Mouse (Mus musculus): ENCODE results near the gene Fignl1.

Gene Fignl1

DNA sequence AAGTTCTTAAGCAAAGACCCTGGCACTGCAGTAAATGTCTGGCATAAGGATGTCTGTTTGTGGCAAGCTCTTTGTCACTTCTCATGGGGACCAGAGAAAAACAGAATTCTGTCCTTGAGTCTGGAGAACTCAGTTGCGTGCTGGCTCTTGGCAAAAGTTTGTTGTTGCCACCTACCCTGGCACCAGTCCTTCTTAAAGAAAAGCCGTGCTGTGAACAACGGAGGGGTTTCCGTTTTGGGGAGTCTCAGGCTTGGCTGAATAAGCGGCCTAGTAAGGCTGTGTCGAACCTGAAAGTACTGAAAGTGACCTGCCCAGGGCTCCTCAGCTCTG is 24.0 kb upstream of the Fignl1 start:
- DNase-seq (ENCODE audit: extremely low read depth, low read depth) = no peak

DNA sequence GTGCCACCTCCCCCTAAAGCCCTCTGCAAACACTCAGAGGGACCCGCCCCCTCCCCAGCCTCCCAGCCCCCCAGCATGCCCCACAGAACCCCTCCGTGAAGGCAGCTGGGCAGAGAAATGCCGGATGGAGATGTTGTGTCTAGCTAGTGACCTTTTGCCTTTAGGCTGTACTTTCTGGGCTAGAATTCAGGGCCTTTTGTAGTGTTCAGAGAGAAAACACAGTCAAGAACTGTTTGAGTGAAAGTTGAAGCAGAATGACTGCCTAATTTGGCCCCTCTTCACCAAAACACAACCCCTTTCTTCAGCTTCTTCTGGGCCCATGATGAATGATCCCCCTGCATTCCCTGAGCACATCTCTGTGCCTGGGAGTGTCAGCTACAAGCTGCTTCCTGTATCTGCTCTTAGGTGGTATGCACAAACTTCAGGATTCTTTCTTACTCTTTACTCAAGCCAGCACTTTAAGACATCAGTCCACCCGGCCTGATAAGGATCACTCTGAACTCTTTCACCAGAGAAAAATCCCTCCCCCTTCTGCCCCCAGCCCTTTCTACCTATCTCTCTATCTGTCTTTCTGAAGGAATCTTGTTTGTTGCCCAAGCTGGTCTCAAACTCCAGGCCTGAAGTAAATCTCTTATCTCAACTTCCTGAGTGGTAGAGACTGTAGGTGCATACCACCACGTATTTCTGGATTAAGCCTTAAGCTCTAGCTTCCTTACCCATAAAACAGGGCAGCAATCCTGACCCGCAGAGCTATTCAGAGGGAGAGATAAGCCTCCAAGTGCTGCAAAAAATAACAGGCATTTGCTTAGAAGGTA is 23.4 kb upstream of the Fignl1 start:
- no peak for DNase-seq (ENCODE audit: extremely low read depth, low read depth)

DNA sequence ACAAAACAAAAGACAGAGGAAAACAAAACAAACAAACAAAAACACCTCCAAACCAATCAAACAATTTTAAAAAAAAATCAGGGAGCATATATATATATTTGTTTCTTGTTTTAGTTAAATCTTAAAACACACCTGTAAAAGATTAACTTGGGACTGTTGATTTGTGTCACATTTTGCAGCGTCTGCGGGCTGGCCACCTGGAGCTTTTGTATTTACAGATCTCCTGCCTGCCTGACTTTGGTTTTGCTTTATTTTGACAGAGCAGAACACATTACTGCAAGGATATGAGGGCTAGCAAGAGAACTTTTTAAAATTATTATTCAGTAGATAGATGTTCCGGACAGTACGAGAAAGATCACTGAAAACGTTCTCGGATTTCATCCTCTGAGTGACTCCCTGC is 22.8 kb upstream of the Fignl1 start:
- no peak for DNase-seq (ENCODE audit: extremely low read depth, low read depth)

DNA sequence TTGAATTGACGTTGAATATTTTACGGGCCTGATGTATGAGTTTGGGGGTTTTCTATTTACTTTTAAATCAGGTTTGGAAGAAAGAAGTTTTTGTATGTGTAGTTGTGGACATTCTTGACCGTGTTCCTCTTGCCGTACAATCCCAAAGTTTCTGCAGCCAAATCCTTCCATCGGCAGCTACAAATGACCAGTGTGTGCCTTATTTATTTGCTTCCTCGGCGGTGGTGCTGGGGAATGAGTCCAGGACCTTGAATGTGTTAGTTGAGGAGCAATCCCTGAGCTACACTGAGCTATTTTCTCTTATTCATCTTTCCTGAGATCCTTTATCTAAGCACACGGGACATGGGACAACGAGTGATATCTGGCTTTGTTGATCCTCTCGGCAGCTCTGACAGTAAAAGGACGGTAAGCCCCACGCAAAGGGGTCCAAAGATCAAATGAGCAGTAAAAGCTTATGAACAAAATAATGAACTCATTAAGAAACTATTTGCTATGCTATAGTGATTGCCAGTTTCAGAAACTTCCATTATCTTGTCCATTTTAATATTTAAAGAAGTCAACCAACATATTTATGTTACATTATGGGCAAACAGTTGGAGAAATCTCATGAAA is 22.2 kb upstream of the Fignl1 start:
- DNase-seq (ENCODE audit: extremely low read depth, low read depth) = no peak

DNA sequence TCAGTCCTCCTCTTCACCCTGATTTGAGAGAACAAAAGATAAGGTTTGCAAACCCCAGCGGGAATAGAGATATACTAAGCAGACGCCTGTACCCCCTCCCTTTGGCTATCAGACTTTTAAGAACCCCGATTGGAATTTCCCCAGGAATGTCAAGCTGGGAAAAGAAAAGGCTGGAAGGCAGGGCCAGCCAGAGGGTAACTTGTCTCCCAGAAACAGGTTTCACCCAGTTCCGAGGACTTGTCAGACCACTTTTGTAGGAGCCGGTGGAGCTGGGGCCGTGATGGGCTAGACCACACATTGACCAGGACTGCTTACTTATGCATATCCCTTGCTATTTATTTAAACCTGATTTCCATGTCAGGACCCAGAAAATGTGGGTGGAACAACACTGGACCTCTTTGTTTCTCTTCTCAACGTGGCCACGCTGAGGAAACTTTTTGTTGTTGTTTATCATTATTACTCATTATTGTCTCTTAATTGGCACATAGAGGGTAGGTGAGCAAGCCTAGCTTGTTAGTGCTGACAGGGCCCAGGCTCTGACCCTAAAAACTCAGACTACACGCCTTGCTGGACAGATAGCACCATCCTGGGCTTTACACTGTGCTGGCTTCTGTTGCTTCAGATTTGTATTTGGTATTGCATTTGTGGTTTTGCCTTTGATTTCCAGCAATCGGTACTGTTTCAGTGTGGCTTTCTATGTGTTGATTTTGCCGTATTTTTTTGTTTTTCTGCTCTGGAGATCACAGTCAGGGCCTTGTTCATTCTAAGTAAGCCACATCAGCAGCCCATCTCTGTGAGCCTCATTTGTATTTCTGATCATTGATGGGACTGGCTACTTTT is 20.6 kb upstream of the Fignl1 start:
- DNase-seq (ENCODE audit: extremely low read depth, low read depth) = no peak

DNA sequence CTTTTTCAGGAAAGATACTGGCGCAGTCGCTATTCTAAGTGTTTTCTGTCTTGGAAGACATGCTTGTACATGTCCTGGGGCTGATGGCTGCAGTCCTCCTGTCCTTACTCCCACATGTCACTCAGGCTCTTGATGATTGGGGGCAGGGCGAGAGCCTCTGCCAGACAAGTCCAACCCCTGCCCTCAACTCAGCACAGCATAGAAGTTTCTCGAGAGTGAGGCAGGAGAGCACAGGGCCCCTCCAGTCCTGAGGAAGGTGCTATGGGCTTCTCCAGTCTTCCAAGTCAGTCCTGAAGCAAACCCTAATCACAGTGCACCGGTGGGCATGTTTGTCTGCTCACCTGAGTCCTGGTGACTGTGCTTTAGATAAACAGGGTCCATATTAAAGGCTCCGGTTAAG is 20.0 kb upstream of the Fignl1 start:
- DNase-seq (ENCODE audit: extremely low read depth, low read depth) = no peak

DNA sequence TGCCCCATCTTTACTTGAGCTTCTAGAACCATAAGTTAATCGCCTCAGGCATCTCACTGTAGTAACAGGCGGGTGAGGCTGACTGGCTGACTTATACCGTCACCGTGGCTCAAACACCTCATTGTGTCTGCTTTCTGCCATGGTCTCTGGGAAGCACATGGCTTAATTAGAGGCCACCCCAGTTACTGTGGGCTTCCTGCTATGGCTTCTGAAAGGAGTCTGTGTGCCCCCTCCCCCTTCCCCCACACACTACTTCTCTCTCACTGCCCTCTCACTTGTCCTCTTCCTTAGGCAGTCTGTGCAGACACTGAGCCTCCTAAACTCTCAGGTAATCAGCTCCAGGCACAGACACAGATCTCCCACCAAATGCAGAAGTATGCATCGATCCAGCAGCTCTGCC is 19.5 kb upstream of the Fignl1 start:
- DNase-seq (ENCODE audit: extremely low read depth, low read depth) = no peak

DNA sequence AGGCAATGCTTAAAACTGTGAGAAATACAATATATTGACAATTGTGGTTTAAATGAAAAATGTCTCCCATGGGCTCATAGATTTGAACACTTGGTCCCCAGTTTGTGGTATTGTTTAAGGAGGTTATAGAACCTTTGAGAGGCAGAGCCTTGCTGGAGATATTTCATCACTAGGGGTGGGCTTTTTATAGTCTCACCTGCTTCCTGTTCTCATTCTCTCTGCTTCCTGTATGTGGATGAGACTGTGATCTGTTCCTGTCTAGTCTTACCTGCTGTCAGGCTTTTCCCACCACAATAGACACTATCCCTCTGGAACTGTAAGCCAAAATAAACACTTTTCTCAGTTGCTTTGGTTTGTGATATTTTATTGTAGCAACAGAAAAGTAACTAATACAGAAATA is 17.7 kb upstream of the Fignl1 start:
- no peak for DNase-seq (ENCODE audit: extremely low read depth, low read depth)

DNA sequence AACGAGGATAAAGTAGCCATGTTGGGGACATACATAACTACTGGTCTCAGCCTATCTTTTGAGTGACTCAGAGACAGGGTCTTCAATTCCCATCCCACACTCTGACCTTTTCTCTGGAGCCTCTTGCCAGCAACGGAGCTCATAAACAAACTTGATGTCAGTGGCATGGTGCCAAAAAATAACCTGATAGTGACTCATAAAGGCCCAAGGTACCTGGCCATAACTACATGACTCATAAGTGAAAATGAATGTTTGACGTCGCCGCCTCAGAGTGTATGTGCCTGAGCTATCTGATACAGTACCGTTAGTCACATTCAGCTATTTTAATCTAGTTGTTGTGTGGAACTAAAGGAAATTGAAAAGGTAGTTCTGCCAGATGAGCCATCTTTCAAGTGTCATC is 16.9 kb upstream of the Fignl1 start:
- no peak for DNase-seq (ENCODE audit: extremely low read depth, low read depth)

DNA sequence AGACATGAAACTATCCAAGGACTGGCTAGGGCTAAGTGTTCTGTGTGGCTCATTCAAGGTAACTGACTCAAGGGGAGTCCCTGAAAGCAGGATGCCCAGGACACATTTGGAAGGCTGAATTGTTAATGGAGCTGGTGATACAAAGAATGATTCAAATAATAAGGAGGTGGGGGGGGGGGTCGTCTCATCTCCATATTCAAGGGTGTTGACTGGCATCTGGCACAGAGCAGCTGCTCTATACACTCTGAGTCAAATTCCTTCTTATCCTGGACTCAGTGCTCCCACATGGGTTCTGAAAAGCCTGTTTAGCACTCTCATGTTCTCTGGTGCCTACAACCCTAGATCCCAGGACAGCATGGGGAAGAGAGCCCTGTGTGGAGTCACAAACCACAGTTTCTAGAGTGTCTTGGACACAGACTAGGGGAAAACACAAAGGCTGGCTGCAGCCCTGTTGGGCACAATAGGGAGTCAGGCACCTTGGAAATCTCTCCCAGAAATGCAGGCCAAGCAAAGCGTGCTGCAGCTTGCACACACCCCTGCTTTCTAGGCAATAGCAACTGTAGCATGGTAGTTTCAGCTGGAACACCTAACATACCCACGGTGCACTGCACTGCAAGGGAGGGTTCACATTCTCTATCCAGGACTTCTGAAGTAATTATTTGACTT is 16.3 kb upstream of the Fignl1 start:
- no peak for DNase-seq (ENCODE audit: extremely low read depth, low read depth)

DNA sequence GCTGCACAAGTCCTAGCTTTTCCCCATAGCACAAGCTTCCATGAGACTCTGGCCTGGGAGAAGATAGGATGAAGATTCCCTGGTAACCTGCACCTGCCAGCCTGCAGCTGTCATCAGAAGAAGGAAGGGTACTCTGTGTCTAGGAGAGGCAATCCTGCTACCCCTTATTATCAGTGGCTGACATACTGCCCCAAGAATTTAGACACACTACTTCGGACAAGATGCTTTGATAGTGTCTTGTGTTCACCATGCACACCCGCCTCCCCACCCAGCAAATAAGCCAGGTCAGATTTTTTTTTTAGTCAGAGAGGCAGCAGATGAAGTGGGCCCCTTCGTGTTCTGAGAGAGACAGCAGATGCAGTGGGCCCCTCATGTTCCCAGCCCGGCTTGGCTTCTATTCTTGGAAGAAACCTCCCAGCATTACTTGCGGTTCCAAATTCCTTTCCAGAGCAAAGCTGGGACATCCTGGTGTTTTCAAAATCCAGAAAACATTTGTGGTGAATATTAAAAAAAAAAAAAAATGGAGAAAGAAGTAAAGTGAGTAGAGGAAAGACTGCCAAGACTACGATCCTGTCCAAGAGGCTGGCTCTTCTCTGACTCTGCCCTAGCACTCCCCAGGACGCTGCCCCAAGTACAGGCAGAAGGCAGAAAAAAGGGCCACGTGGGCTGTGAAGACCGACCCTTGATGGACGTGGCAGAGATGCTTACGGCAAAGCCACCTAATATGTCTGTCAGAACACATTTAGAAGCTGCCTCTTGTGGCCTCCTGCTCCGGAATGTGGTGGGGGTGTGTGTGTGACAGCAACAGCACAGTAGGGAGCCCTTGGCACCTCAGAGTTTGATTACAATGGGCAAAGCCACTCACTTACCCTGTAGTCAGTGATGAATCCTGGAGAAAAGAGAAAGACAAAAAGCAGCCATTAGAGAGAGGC is 15.5 kb upstream of the Fignl1 start:
- DNase-seq (ENCODE audit: extremely low read depth, low read depth) = no peak

DNA sequence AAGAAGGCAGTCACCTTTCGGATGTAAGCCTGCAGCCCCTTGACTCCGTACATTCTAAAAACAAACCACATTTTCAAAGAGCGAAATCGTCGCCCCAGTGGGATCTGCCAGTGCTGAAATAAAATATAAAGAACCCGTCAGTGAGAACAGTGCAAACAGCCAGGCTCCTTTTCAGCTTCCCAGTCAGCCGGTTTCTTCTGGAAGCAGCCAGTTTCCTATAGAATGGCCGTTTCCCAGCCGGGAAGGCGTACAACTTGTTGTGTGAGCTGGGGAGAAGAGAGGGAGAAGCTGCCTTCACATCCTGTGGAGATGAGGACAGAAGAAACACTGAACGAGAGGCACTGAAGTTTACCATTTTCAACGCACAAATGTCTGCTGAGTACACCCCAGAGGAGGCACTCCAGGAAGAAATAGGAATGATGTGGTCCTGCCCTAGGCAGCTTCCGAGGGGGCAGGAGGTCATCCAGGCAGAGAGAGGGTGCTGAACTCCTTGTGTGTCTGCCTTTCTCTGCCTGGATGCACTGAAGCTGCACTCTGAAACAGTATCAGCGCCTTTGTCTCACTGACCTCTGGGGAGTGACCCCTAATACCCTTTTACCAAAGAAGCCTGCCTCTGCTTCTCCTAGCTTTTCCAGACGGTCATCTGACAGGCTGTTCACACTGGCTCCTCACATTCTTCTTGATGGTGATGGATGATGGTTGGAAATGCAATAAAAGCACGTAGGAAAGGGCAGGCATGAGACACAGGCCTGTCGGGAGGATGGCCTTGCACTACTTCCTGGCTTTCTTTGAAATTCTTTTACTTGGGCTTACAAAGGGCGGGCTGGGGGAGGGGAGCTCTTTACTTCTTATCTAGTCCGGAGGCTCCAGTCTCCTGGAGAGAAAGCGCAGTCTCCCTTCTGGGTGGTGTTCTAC is 13.7 kb upstream of the Fignl1 start:
- no peak for DNase-seq (ENCODE audit: extremely low read depth, low read depth)

DNA sequence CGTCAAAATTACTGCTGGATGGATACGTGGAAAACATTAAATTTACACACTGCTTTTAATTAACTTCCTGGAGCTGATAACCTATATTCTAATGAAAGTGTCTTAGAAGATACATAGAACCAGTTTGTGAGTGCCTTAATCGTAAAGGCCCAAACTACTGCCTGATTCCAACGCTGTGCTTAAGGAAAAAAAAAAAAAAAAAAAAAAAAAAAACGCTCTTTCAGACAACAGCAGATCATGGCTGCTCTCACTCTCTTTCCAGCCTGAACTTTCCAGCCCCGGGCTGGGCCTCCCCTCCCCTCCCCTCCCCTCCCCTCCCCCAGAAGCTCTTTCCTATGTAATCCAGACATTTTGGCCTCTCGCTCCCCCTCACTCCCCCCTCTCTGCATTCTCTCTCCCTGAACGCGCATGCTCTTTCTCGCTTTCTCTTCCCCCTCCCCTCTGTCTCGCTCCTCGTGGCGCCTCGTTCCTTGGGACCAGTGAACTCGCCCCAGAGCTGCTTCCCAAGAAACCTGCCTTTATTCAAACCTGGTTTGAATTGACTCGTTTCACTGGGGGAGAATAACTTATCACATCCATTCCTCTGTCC is 12.7 kb upstream of the Fignl1 start:
- DNase-seq (ENCODE audit: extremely low read depth, low read depth) = no peak

DNA sequence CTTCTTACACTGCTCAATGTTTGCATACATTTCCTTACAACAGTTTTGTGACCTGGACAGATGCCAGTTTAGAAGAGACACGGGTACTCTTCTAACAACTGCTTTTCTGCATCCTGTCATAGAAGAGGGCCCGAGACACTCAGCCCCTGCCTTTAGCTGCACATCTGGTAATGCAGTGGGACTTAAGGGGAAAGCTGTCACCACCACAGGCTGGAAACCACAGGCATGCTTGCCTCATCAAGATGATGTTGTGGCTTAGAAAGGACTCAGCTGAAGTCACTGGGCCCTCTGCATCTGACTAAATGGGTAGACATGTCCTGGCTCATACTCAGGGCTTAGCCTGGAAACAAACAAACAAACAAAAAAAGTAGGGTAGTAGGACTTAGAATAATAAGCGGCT is 12.0 kb upstream of the Fignl1 start:
- no peak for DNase-seq (ENCODE audit: extremely low read depth, low read depth)

DNA sequence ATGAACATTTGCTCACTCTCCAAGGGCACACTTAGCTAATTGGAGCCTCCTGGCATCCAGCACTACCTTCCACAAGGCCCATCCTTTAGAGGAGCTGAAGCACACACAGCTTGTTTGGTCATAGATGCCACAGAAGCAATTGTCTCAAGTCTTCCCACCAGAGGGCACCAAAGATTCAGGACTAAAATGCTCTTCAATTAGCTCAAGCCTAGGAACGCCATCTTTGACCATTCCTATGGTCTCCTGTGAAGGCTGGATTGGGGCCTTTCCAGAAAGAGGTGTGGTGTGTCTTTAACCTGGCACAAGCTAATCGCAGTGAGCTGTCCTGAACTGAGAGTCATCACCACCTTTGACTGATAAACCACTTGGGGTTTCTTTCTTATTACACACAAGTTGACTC is 11.5 kb upstream of the Fignl1 start:
- no peak for DNase-seq (ENCODE audit: extremely low read depth, low read depth)

DNA sequence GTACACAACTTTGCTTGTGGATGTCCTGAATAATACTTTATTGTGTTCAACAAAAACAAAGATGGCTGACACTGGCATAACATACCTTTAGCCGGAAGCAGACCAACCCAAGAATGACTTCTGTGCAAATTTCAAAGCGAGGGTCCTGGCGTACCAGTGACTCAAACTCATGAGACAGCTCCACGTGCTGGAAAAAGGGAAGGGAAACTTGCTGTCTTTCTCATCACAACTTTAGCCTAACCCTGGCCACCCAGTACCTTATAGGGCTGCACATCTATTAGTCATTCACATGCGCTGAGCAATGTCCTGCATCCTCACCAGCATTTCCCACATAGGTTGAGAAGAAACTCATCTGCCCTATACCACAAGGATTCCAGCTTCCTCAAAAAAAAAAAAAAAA is 10.4 kb upstream of the Fignl1 start:
- DNase-seq (ENCODE audit: extremely low read depth, low read depth) = no peak

DNA sequence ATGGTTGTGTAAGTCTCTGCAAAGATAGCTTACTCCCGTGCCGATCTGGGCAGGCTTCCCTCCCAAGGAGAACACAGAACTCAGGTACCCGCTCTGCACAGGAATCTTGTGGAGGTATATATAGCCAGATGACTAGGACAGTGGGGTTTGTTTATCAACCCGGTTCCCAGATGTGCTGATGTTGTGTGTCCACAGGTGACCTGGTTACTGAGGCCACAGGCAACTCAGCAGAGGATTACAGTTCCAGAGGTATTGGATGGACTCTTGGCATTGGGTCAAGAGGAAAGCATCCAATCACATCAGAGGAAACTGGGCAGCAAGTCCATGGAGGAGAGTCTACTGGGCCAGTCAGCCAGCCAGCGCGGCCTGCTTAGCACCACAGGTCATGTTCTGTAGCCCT is 10.0 kb upstream of the Fignl1 start:
- no peak for DNase-seq (ENCODE audit: extremely low read depth, low read depth)

DNA sequence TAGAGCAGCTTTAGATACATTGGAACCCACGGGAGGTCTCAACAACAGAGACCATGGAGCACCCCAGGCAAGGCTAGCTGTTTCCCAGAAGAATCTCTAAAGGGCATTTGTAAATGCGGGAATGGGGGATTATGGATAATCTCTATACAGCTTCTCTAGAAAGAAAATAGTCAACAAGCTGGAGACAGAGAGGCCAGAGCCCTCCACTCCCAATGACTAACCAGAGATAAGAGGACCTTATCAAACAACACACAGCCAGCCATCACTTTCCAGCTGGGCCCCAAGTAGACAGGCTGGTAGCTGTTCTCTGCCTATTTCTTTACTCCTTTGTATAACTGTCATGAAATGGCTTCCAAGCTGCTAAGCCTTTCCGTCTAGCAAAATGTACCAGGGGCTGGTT is 7.0 kb upstream of the Fignl1 start:
- DNase-seq (ENCODE audit: extremely low read depth, low read depth) = no peak

DNA sequence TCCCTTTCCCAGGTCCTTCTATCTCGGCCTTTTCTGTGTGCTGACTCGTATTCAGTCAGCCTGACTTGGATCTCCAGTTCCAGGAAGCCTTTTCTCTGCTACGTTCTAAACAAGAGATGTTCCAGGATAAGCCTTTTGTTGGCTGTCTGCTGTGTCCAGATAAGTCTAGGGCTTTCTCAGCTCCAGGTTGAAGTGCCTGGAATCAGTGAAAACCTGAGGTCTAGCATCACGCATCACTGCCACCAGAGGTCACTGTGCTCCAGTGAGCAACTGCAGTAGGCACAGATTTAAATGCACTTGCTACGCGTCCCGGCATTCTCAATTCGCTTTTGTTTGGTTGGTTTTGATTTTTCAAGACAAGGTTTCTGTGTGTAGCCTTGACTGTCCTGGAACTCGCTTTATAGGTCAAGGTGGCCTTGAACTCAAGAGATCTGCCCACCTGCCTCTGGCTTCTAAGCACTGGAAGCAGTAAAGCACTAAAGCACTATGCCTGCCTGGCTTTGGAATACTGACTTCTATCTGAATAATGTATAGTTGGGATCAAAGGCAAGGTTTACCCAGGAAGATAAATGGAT is 3.2 kb upstream of the Fignl1 start:
- DNase-seq (ENCODE audit: extremely low read depth, low read depth) = no peak

All from MEL-GATA-1-ER (cell line).